Mouse (Mus musculus): ENCODE data around the gene Tprg. TPM values are rescaled to one million over a fixed set of nuclear protein-coding genes. Genes with fewer than 3 reads are reported as not detected.

Tprg gene
- polyA plus RNA-seq, 1 experiment from 2014 or later: not detected

DNA sequence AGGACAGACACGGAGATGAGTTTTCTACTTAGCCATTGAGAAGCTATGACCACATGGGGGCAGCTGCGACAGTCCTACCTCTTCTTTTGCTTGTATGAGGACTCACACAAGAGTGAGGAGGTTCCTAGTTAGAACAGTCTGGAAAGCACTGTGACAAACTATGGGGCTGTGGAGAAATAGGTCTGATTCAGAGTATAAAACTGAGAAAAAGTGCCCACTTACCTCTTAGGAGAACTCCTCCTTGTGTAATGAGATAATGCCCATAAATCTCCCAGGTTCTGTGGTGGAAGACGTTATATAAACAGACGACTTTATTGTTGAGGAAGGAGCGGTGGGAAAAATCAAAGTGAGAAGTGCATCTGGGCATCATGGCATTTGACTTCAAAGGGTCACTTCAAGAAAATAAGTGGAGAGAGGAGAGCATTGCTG lies 83.4 kb downstream of the Tprg start:
- H3K9ac ChIP-seq (ENCODE audit: low read depth, low read length): no peak overlapping the region
- no peaks in the 10 kb centered on the region for H3K27me3 ChIP-seq (ENCODE audit: control insufficient read depth, insufficient read depth, low read length)
- no peaks in the 10 kb centered on the region for H3K4me1 ChIP-seq (ENCODE audit: control insufficient read depth, insufficient read depth, low read length)
- no peak overlapping the region for H3K4me2 ChIP-seq (replicated peaks; ENCODE audit: low read depth, low read length)
- 12% methylated on average over 5 of the region's 5 CpGs for WGBS
- no peak overlapping the region for H3K4me3 ChIP-seq (ENCODE audit: low read length)
- H3K36me3 ChIP-seq (ENCODE audit: control insufficient read depth, insufficient read depth, low read length): no peaks in the 10 kb centered on the region
- H3K27ac ChIP-seq (ENCODE audit: low read depth, low read length): no peak overlapping the region
- no peaks in the 10 kb centered on the region for H3K9me3 ChIP-seq (ENCODE audit: control insufficient read depth, low read length)
- peak; percentile 59; the same call in 1 of the 2 replicates for ATAC-seq (ENCODE audit: low FRiP score, low TSS enrichment)

DNA sequence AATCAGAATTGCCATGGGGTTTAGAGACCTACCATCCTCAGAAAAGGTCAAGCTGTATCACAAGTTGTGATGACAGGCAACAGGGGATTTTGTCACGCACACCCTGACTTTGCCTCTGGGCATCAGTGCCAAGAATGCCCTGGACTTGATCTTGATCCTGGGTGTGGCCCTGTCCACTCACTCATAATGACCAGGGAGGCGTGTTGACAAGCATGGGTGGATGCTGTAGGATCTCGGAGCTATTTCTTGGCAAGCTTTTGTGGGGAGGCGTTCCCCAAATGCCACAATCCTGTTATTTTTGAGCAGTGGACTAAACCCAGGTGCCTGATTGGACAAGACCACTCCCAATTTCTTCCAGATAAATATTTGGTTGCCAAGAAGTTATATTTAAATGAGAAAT lies 87.5 kb downstream of the Tprg start:
- H3K4me2 ChIP-seq (replicated peaks; ENCODE audit: low read depth, low read length): no peak overlapping the region
- H3K4me1 ChIP-seq (ENCODE audit: control insufficient read depth, insufficient read depth, low read length): no peaks in the 10 kb centered on the region
- ATAC-seq (ENCODE audit: low FRiP score, low TSS enrichment): no peak
- WGBS: 79% methylated on average over 4 of the region's 4 CpGs
- no peak overlapping the region for H3K27ac ChIP-seq (ENCODE audit: low read depth, low read length)
- H3K36me3 ChIP-seq (ENCODE audit: control insufficient read depth, insufficient read depth, low read length): no peaks in the 10 kb centered on the region
- H3K4me3 ChIP-seq (ENCODE audit: low read length): no peak overlapping the region
- H3K9me3 ChIP-seq (ENCODE audit: control insufficient read depth, low read length): no peaks in the 10 kb centered on the region
- H3K9ac ChIP-seq (ENCODE audit: low read depth, low read length): no peak overlapping the region
- no peaks in the 10 kb centered on the region for H3K27me3 ChIP-seq (ENCODE audit: control insufficient read depth, insufficient read depth, low read length)

DNA sequence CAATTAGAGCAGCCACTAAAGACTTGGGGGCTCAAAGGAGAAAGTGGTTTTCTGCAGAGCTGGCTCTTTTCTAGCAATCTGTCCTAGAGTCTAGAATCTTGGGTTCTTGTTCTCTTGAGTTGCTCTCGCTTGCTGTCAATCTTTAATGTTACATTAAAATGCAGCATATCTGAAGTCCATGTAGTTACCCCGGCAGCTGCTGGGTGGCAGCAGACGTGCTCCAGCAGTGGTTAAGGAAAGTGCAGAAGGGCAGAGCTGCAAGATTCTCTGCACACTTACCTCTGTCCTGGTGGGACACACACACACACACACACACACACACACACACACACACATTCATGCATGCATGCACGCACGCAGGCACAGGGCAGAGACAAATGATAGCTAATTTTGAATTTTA lies 88.2 kb downstream of the Tprg start:
- Histone ChIP-seq H3K4me2 (replicated peaks; ENCODE audit: low read depth, low read length) (no peak overlapping the region), H3K4me1 (ENCODE audit: control insufficient read depth, insufficient read depth, low read length) (no peaks in the 10 kb centered on the region), H3K4me3 (ENCODE audit: low read length) (no peak overlapping the region), H3K9ac (ENCODE audit: low read depth, low read length) (no peak overlapping the region), H3K36me3 (ENCODE audit: control insufficient read depth, insufficient read depth, low read length) (no peaks in the 10 kb centered on the region), H3K9me3 (ENCODE audit: control insufficient read depth, low read length) (no peaks in the 10 kb centered on the region), H3K27me3 (ENCODE audit: control insufficient read depth, insufficient read depth, low read length) (no peaks in the 10 kb centered on the region), H3K27ac (ENCODE audit: low read depth, low read length) (no peak overlapping the region)
- ATAC-seq (ENCODE audit: low FRiP score, low TSS enrichment): no peak
- 65% methylated on average over 5 of the region's 5 CpGs for WGBS

DNA sequence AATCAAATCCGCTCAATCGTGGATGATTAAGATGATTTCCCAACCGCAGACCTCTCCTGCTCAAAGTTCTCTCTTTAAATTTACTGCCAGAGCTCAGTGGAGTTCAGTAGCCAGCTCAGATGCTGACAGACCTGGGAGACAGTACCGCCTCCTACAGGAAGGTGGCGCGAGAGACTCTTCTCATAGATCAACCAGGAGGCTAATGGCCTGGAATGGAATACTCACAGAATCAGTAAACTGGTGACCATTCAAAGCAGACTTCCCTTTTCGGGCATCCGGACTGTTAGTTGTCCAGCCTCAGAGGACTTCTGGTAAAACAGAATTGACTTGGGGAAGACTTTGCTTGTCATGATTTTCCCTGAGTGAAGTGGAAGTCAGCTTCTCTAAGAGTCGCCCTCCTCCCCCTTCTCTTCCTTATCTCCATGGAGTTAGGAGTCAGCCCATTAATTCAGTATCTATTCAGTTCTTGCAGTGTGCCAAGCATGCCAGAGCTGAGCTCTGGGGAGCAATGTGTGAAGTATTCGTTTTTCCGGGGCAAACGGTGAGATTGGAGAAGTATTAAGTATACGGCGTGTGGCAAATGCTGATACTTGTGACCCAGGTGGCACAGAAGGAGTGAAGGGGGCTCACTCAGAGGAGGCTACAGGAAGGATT lies 90.2 kb downstream of the Tprg start:
- WGBS: 42% methylated on average over 14 of the region's 14 CpGs
- Histone ChIP-seq H3K4me3 (ENCODE audit: low read length) (no peak overlapping the region), H3K27me3 (ENCODE audit: control insufficient read depth, insufficient read depth, low read length) (no peaks in the 10 kb centered on the region), H3K27ac (ENCODE audit: low read depth, low read length) (no peak overlapping the region), H3K9ac (ENCODE audit: low read depth, low read length) (no peak overlapping the region), H3K9me3 (ENCODE audit: control insufficient read depth, low read length) (no peaks in the 10 kb centered on the region), H3K4me2 (replicated peaks; ENCODE audit: low read depth, low read length) (no peak overlapping the region), H3K36me3 (ENCODE audit: control insufficient read depth, insufficient read depth, low read length) (no peaks in the 10 kb centered on the region), H3K4me1 (ENCODE audit: control insufficient read depth, insufficient read depth, low read length) (no peaks in the 10 kb centered on the region)
- ATAC-seq (ENCODE audit: low FRiP score, low TSS enrichment): no peak

DNA sequence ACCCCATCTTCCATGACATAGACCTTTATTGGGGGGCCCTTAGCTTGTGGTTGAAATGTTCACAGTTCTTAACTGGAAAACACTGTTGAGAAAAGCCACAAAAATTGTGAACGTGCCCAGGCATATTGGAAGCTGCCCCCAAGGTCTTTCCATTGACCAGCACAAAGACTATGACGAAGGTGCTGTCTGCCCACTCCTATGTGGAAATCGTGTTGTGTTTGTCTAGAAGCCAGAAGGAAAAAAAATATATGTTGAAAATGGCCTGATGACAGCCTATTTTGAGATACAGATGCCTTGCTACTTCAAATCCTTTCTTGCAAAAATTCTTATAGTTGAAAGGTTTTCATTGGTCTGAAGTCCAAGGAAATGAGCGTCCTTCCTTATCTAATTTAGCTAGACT lies 91.1 kb downstream of the Tprg start:
- no peak for ATAC-seq (ENCODE audit: low FRiP score, low TSS enrichment)
- no peak overlapping the region for H3K9ac ChIP-seq (ENCODE audit: low read depth, low read length)
- H3K36me3 ChIP-seq (ENCODE audit: control insufficient read depth, insufficient read depth, low read length): no peaks in the 10 kb centered on the region
- no peak overlapping the region for H3K27ac ChIP-seq (ENCODE audit: low read depth, low read length)
- H3K9me3 ChIP-seq (ENCODE audit: control insufficient read depth, low read length): no peaks in the 10 kb centered on the region
- no peaks in the 10 kb centered on the region for H3K4me1 ChIP-seq (ENCODE audit: control insufficient read depth, insufficient read depth, low read length)
- H3K4me3 ChIP-seq (ENCODE audit: low read length): no peak overlapping the region
- WGBS: 86% methylated on average over 4 of the region's 4 CpGs
- H3K27me3 ChIP-seq (ENCODE audit: control insufficient read depth, insufficient read depth, low read length): no peaks in the 10 kb centered on the region
- H3K4me2 ChIP-seq (replicated peaks; ENCODE audit: low read depth, low read length): no peak overlapping the region

DNA sequence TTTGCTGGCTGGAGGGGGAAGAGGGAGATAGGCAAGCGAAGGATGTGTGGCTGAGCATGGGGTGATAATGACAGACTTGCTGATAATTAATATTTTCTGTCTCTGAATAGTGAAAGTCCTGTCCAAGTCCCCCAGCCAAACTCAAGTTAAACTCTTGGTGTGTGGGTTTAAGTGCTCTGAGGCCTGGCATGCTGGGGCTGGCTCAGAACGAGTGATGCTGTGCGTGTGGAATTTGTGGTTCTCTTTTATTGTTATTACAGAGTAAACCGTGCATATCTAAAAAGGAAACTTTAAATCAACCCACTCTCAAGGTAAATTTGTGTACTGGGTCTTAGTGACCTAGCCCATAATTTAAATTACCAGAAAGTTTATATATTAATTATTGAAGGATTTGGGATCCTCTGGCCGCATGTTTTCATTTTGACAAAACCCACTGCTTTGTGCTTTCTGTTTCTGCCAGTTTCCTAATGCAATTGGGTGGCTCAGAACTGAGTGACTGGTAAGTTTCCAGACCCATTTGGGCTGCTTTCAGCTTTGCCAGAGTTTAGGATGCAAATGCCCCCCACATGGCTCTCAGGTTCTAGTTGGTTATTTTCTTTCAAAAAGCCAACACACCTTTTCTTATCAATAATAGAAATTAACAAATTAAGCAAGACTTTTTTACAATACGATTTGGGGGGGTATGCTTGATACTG lies 99.0 kb downstream of the Tprg start:
- 68% methylated on average over 6 of the region's 6 CpGs for WGBS
- ATAC-seq (ENCODE audit: low FRiP score, low TSS enrichment): no peak

DNA sequence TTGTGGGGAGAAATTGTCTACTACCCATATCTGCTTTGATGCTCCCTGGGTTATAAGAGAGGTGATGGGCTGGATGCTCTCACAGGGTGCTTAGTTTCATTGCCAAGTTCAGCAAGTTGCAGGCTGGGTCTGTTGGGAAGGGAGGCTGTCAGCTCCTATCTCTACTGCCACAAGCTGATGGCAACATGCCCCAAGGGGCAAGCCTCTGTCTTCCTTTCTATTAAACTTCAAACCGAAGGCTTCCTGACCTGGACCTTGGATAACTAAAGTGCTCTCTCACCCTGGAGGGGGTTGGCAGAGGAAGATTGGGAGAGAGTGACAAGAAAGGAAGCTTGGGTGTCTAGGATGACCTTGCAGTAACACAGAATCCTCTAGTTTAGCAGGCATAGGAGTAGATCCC lies 108.1 kb downstream of the Tprg start:
- Histone ChIP-seq H3K9ac (ENCODE audit: low read depth, low read length) (no peak overlapping the region), H3K4me1 (ENCODE audit: control insufficient read depth, insufficient read depth, low read length) (no peaks in the 10 kb centered on the region), H3K9me3 (ENCODE audit: control insufficient read depth, low read length) (no peaks in the 10 kb centered on the region), H3K36me3 (ENCODE audit: control insufficient read depth, insufficient read depth, low read length) (no peaks in the 10 kb centered on the region), H3K27me3 (ENCODE audit: control insufficient read depth, insufficient read depth, low read length) (no peaks in the 10 kb centered on the region), H3K4me3 (ENCODE audit: low read length) (no peak overlapping the region), H3K27ac (ENCODE audit: low read depth, low read length) (no peak overlapping the region), H3K4me2 (replicated peaks; ENCODE audit: low read depth, low read length) (no peak overlapping the region)
- WGBS: 86% methylated on average over 1 of the region's 1 CpGs
- ATAC-seq (ENCODE audit: low FRiP score, low TSS enrichment): no peak

More for the DNA sequence above, 99.0 kb downstream of the Tprg start:
- Histone ChIP-seq H3K9me3 (ENCODE audit: control insufficient read depth, low read length) (no peaks in the 10 kb centered on the region), H3K9ac (ENCODE audit: low read depth, low read length) (no peak overlapping the region), H3K4me1 (ENCODE audit: control insufficient read depth, insufficient read depth, low read length) (no peaks in the 10 kb centered on the region), H3K36me3 (ENCODE audit: control insufficient read depth, insufficient read depth, low read length) (no peaks in the 10 kb centered on the region), H3K4me2 (replicated peaks; ENCODE audit: low read depth, low read length) (no peak overlapping the region), H3K27me3 (ENCODE audit: control insufficient read depth, insufficient read depth, low read length) (no peaks in the 10 kb centered on the region), H3K27ac (ENCODE audit: low read depth, low read length) (no peak overlapping the region), H3K4me3 (ENCODE audit: low read length) (no peak overlapping the region)

DNA sequence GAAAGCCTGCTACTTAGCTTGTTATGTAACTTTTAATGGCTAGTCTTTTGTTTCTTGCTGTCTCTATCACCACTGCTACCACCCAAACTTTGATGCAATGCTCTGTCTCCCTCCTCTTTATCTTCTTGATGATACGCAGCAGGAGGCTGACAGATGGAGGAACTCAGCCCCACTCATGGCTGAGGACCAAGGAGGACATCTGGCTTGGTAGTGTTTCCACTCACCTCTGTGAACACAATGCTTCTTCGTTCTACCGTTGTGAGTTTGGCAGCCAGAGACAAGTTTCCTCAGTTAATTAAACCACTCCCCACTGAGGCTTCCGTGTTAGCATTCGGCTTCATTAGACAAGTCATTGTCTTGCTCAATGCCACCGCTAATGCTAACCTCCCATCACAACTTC lies 117.5 kb downstream of the Tprg start:
- Histone ChIP-seq H3K27me3 (ENCODE audit: control insufficient read depth, insufficient read depth, low read length) (no peaks in the 10 kb centered on the region), H3K4me3 (ENCODE audit: low read length) (no peak overlapping the region), H3K27ac (ENCODE audit: low read depth, low read length) (no peak overlapping the region), H3K4me2 (replicated peaks; ENCODE audit: low read depth, low read length) (no peak overlapping the region), H3K36me3 (ENCODE audit: control insufficient read depth, insufficient read depth, low read length) (no peaks in the 10 kb centered on the region), H3K9ac (ENCODE audit: low read depth, low read length) (no peak overlapping the region), H3K4me1 (ENCODE audit: control insufficient read depth, insufficient read depth, low read length) (no peaks in the 10 kb centered on the region; the same call in 1 of the 2 replicates), H3K9me3 (ENCODE audit: control insufficient read depth, low read length) (no peaks in the 10 kb centered on the region)
- ATAC-seq (ENCODE audit: low FRiP score, low TSS enrichment): no peak
- 83% methylated on average over 6 of the region's 6 CpGs for WGBS

DNA sequence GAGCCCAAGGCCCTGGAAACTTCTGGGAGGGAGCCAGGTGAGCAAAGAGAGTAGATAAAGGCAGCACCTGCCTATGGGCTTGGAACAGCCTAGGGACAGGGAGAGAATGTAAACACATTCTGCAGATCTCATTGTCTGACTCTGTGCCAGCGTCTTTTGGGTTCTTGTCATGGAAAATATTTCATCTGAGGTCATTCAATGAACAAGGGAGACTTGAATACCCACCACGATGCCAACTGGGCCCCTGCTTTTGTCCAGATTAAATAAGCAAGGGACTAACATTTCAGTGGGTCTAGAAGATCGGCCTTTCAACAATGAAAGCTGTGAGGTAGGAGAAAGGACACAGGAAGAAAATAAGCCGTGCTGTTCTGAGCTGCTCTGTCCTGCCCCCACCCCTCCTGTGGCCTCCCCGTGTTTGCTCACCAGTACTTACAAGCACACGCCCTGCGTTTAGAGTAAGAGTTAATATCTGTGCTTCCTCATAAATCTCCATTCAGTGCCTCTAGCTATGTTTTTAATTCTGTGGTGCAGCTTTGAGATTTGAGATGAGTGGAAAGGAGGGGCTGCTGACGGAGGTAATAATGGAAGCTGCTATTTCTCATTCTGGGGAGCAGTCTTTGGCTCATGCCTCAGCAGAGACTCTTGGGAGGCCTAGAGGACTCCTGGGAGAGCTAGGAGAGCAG lies 120.7 kb downstream of the Tprg start:
- Histone ChIP-seq H3K36me3 (ENCODE audit: control insufficient read depth, insufficient read depth, low read length) (no peaks in the 10 kb centered on the region), H3K9ac (ENCODE audit: low read depth, low read length) (no peak overlapping the region), H3K4me1 (ENCODE audit: control insufficient read depth, insufficient read depth, low read length) (no peaks in the 10 kb centered on the region; the same call in 1 of the 2 replicates), H3K4me2 (replicated peaks; ENCODE audit: low read depth, low read length) (no peak overlapping the region), H3K27ac (ENCODE audit: low read depth, low read length) (no peak overlapping the region), H3K27me3 (ENCODE audit: control insufficient read depth, insufficient read depth, low read length) (no peaks in the 10 kb centered on the region), H3K4me3 (ENCODE audit: low read length) (no peak overlapping the region), H3K9me3 (ENCODE audit: control insufficient read depth, low read length) (no peaks in the 10 kb centered on the region)
- WGBS: 31% methylated on average over 8 of the region's 8 CpGs
- ATAC-seq (ENCODE audit: low FRiP score, low TSS enrichment): peak; percentile 72; the same call in 1 of the 2 replicates

Measured in kidney, embryonic 14.5 days (tissue).